Mouse (Mus musculus) liver, adult 2 months (tissue): ENCODE measurements at regions not wholly inside any gene's neighbourhood (a gene's known extent, or its start where the extent isn't known, plus 50 kb on each side); places are given as distances from the start of the nearest gene placed in this dataset.

Experiments used
- CTCF ChIP-seq: fragments of 200-500 bp; IDR thresholded peaks from 2 replicates; pipeline ENCODE4 v1.5.1; 2011; ENCODE audit warnings: low read depth, low read length, control low read depth
- POLR2A ChIP-seq: fragments of 200-500 bp; IDR thresholded peaks from 2 replicates; pipeline ENCODE4 v1.6.1; 2011; ENCODE audit warnings: low read length, control low read depth; ENCODE audit not compliant: insufficient read depth; ENCODE audit errors: extremely low read depth

DNA sequence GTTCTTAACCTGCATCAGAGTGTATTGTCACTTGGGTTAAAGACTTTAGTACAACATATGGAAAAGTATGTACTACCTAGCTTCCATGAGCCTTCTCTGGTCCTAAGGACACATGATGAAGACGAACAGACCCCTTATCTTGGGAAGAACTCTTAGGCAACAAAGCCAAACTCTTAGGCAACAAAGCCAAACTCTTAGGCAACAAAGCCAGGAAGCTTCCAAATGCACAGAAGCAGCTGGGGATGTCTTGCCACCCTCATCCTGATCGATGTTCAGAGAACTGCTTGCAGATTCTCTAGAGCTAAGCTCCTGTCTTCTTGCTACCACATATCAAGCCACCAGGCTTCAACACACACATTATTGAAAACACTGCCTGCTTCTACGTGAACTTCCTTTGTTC, 59.7 kb upstream of the Igf1r start:
- TF ChIP-seq POLR2A: no peak
- TF ChIP-seq CTCF: no peak
